Mouse (Mus musculus) ES-E14 (cell line): ENCODE measurements around the gene Ackr1.

Source experiments
- CHD2 ChIP-seq: IDR thresholded peaks from 2 replicates; pipeline ENCODE4 v1.6.1; 2014; ENCODE audit warnings: mild to moderate bottlenecking, low read depth, low read length, inconsistent platforms
- HCFC1 ChIP-seq: IDR thresholded peaks from 2 replicates; pipeline ENCODE4 v1.6.1; 2012; ENCODE audit warnings: low read length, inconsistent platforms, borderline replicate concordance; ENCODE audit not compliant: insufficient read depth
- MAFK ChIP-seq: IDR thresholded peaks from 2 replicates; pipeline ENCODE4 v1.6.1; 2014; ENCODE audit warnings: mild to moderate bottlenecking, low read depth, low read length, inconsistent platforms; ENCODE audit not compliant: insufficient read depth
- ZNF384 ChIP-seq: IDR thresholded peaks from 2 replicates; pipeline ENCODE4 v1.6.1; 2012; ENCODE audit warnings: low read depth, low read length, inconsistent platforms

- TF ChIP-seq ZNF384 (no peak), MAFK (no peak), HCFC1 (no peak), CHD2 (no peak)
Measured at GRCm38 (mm10) chr1:173377380-173378112, 44.0 kb upstream of the Ackr1 start.
